Mouse (Mus musculus) midbrain, embryonic 12.5 days (tissue): Measurements from ENCODE around the gene Zfp385a. TPM values are rescaled to one million over a fixed set of nuclear protein-coding genes. Genes with fewer than 3 reads are reported as not detected.

ENCODE experiments used
- ATAC-seq: fragments of 200-750 bp; cut with Nextera tagmentation; 2 replicates; pipeline ENCODE4 v1.8.0; 2017; ENCODE audit warnings: low read depth, moderate TSS enrichment, moderate library complexity; ENCODE audit not compliant: low FRiP score
- H3K27ac ChIP-seq: fragments of 300-500 bp; sonication (generic); replicated peaks from 2 replicates; pipeline ENCODE4 v1.5.1; 2016; ENCODE audit warnings: mild to moderate bottlenecking
- H3K27me3 ChIP-seq: fragments of 300-500 bp; sonication (generic); 2 replicates; pipeline ENCODE4 v1.6.1; 2016; ENCODE audit warnings: mild to moderate bottlenecking
- H3K36me3 ChIP-seq: fragments of 300-500 bp; sonication (generic); 2 replicates; pipeline ENCODE4 v1.6.1; 2016
- H3K4me1 ChIP-seq: fragments of 300-500 bp; sonication (generic); 2 replicates; pipeline ENCODE4 v1.6.1; 2016
- H3K4me2 ChIP-seq: fragments of 300-500 bp; sonication (generic); replicated peaks from 2 replicates; pipeline ENCODE4 v1.6.1; 2016; ENCODE audit warnings: mild to moderate bottlenecking, moderate library complexity
- H3K4me3 ChIP-seq: fragments of 300-500 bp; sonication (generic); 2 replicates; pipeline ENCODE4 v1.5.1; 2016; ENCODE audit warnings: mild to moderate bottlenecking
- H3K9ac ChIP-seq: fragments of 300-500 bp; sonication (generic); replicated peaks from 2 replicates; pipeline ENCODE4 v1.6.1; 2016; ENCODE audit warnings: mild to moderate bottlenecking, moderate library complexity
- H3K9me3 ChIP-seq: fragments of 300-500 bp; sonication (generic); 2 replicates; pipeline ENCODE4 v1.6.1; 2016; ENCODE audit warnings: mild to moderate bottlenecking
- WGBS: fragments of 180-500 bp; shearing (Covaris S2); methylation state at CpG from one replicate; pipeline ENCODE4 v1.1.7; 2016; 5-methylcytosine and 5-hydroxymethylcytosine counted together
- polyA plus RNA-seq: library from polyadenylated mRNA; unstranded; fragments of >200 nt; fragmentation: Nextera tagmentation; extraction: Ambion mirVana; gene quantifications from 2 replicates; pipeline ENCODE4 v1.2.1, GENCODE M21; 2016

Zfp385a gene
- polyA plus RNA-seq, 1 experiment from 2014 or later: 20.8 TPM

DNA sequence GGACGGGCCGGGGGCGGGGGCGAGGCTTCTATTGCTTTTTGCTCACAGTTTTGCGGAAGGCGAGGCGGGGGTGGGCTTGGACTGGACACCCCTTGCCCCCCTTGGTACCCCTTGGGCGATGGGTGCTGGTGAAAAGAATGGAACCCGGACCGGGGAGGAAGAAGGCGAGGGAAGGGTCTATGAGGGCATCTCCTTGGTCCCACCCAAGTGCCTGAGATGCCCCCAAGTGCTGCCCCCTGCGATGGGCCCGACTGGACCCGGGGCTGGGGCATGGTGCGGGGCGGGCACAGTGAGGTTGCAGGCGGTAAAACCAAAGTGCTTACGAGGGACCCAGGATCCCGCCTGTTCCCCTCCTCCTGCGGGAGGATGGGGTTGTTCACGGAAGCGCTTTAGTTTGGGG lies 25.7 kb downstream of the Zfp385a start:
- H3K36me3 ChIP-seq: peaks cover 40% of the 10 kb centered on the region
- H3K4me3 ChIP-seq: peak overlapping the region; percentile 24; the same call in 1 of the 2 replicates
- H3K27me3 ChIP-seq: peaks cover 11% of the 10 kb centered on the region
- H3K4me1 ChIP-seq: peaks cover 22% of the 10 kb centered on the region
- H3K4me2 ChIP-seq: peak overlapping the region; percentile 54
- peak overlapping the region; percentile 50 for H3K9ac ChIP-seq
- ATAC-seq: no peak
- no peak overlapping the region for H3K27ac ChIP-seq
- 42% methylated on average over 22 of the region's 22 CpGs for WGBS
- no peaks in the 10 kb centered on the region for H3K9me3 ChIP-seq

DNA sequence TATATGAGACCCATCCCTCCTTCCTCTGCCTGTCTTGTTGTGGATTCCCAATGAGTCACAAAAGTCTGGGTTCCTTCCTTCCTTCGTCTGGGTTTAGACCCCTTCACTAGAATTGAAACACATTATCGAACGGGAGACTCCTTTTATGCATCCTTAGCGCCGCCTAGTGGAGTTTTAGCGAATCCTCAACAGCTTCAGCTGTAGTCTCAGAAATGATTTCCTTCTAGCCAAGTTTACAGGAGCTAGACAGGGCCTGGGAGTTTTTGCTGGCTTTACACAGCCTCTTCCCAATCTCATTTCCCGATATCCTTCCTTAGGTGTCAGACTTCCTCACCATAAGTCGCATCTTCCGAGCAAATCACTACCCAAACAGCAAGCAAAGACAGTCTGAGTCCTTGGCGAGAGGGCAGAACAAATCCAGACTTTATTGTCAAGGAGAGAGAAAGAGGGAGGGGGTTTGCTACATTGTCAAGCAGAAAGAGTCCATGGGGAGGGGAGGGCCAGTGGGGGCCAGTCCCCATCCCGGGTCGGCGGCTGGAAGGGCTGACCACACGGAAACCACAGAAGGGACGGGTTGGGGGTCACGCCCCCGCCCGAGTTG lies 26.3 kb downstream of the Zfp385a start:
- H3K4me1 ChIP-seq: peaks cover 25% of the 10 kb centered on the region
- peak overlapping the region; percentile 54 for H3K4me2 ChIP-seq
- H3K9me3 ChIP-seq: no peaks in the 10 kb centered on the region
- H3K27ac ChIP-seq: no peak overlapping the region; the same call in 1 of the 2 replicates
- H3K4me3 ChIP-seq: peak overlapping the region; percentile 24; the same call in 1 of the 2 replicates
- WGBS: 15% methylated on average over 18 of the region's 18 CpGs
- H3K9ac ChIP-seq: peak overlapping the region; percentile 50; the same call in 1 of the 2 replicates
- peaks cover 17% of the 10 kb centered on the region for H3K27me3 ChIP-seq
- peaks cover 34% of the 10 kb centered on the region for H3K36me3 ChIP-seq
- no peak for ATAC-seq

DNA sequence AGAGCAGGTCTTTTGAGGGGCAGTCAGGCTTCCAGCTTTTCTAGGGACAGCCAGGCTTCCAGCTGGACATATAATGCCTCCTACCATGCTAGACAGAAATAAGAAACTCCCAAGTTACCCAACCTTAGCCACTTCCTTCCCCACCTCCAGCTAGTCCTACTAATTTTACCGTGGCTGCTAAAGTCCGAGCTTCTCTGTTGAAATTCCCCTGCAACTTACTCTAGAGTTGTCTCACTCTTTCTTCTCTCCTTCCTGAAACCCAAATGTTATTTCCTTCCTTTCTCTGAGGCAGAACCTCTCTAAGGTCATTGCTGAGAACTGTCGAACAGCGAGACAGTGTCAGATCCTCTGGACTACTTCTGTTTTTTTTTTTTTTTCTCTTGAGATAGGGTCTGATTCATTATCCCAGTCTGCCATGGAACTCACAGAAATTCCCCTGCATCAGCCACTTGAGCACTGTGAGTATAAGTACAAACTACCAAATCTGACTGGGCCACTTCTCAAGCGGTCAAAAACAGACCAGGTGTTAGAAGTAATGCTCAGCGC lies 29.5 kb downstream of the Zfp385a start, which contains the start of gene Gpr84:
Gpr84 (minus strand) TSS at position 248 of the 546 bp plus-strand sequence.
- Histone ChIP-seq H3K27ac (no peak within 1 kb of the TSS), H3K27me3 (peaks cover 27% of the 10 kb centered on the region), H3K36me3 (peaks cover 3% of the 10 kb centered on the region), H3K4me2 (no peak within 1 kb of the TSS), H3K9me3 (no peaks in the 10 kb centered on the region), H3K9ac (no peak within 1 kb of the TSS), H3K4me1 (peaks cover 39% of the 10 kb centered on the region), H3K4me3 (no peak within 1 kb of the TSS)
- no peak for ATAC-seq
- 77% methylated on average over 6 of the region's 6 CpGs for WGBS

DNA sequence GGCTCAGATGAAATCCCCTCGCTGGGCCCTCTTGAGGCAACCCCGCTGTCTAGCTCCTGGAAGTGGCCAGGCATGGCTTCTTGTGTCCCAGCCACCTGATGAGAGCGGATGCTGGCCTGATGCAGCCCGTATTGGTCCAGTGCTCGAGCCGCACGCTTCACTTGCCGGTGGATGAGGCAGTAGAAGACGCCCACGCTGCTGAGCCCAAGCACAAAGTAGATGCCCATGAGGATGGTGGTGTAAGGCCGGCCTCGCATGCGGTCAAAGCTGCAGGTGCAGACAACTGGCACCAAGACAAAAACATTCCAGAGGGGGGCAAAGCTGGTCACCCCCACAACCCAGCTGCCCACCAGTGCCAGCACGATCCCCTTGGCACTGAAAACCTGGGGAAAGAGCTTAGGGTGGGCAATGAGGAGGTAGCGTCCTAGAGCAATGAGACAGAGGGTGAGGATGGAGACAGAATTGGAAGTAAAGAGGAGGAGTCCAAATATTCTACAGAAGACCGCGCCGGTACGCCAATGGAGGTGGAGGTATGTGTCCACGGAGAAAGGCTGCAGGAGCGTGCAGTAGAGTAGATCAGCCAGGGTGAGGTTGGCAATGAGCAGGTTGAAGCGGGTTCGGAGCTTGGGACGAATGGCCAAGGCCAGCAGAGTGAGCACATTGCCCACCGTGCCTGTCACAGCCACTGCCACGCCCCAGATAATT lies 30.9 kb downstream of the Zfp385a start:
- H3K4me2 ChIP-seq: peak overlapping the region; percentile 12; the same call in 1 of the 2 replicates
- ATAC-seq: no peak
- no peak overlapping the region for H3K27ac ChIP-seq
- WGBS: 64% methylated on average over 26 of the region's 26 CpGs
- no peaks in the 10 kb centered on the region for H3K36me3 ChIP-seq
- H3K9ac ChIP-seq: no peak overlapping the region; the same call in 1 of the 2 replicates
- H3K4me1 ChIP-seq: peaks cover 34% of the 10 kb centered on the region
- no peak overlapping the region for H3K4me3 ChIP-seq
- peaks cover 21% of the 10 kb centered on the region for H3K27me3 ChIP-seq
- no peaks in the 10 kb centered on the region for H3K9me3 ChIP-seq

DNA sequence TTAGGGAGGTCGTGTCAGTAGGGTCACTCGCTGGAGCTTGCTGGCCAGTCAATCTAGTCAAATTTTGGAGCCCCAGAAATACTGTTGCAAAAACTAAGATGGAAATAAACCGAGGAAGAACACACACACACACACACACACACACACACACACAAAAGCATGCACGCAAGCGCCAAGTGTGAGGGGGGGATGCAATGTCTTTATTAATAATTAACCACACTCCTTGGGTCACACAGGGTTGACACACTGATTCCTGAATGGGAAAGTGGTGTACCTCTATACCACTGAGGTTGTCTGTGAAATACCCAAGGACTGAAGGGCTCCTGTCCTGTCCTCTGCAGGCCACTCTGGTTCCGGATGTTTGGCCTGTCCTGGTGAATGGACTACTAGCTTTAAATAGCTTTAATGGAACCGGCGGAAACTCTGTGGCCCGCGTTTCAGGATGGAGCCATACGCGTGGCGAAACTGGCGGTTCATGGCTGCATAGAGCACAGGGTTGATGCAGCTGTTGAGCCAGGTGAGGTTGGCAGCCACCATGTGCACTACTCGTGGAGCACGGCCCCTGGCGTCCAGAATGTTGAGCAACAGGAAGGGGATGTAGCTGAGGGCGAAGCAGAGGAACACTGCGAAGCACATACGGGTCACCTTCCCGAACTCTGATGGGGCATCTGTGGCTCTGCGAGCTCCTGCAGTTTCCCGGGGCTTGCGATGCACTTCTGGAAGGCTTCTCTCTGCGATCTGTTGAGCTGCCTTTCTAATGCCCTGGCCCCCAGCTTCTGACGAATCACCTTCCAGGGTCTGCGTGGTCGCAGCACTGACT lies 31.6 kb downstream of the Zfp385a start:
- no peak overlapping the region; the same call in none of the 2 replicates for H3K9ac ChIP-seq
- H3K4me3 ChIP-seq: no peak overlapping the region
- no peak overlapping the region for H3K27ac ChIP-seq
- H3K4me2 ChIP-seq: peak overlapping the region; percentile 12; the same call in 1 of the 2 replicates
- H3K36me3 ChIP-seq: no peaks in the 10 kb centered on the region
- ATAC-seq: no peak
- peaks cover 19% of the 10 kb centered on the region for H3K27me3 ChIP-seq
- 52% methylated on average over 28 of the region's 28 CpGs for WGBS
- H3K4me1 ChIP-seq: peaks cover 36% of the 10 kb centered on the region
- no peaks in the 10 kb centered on the region for H3K9me3 ChIP-seq

DNA sequence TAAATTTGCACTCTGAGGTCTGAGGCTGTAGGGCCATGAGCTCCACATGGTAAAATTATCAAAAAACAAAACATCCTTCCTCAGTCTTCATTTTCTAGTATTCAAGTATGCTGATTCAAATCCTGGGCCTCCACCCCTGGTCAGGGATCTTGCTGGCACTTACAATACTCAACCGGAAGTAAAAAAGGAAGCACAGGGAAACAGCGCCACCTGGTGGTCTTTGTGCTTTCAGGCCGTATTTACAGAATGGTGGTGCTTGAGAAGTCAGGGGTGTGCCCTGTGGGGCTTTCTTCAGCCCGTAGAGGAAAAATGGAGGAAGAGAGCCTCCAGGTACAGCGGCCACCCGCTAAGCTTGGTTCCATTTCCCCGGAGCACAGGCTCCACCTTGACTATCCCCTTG lies 32.8 kb downstream of the Zfp385a start:
- Histone ChIP-seq H3K4me1 (peaks cover 47% of the 10 kb centered on the region), H3K27me3 (peaks cover 19% of the 10 kb centered on the region), H3K4me3 (no peak overlapping the region), H3K36me3 (no peaks in the 10 kb centered on the region), H3K9me3 (no peaks in the 10 kb centered on the region), H3K4me2 (no peak overlapping the region), H3K9ac (no peak overlapping the region), H3K27ac (peak overlapping the region; percentile 97)
- under 1% methylated on average over 7 of the region's 7 CpGs for WGBS
- no peak for ATAC-seq

DNA sequence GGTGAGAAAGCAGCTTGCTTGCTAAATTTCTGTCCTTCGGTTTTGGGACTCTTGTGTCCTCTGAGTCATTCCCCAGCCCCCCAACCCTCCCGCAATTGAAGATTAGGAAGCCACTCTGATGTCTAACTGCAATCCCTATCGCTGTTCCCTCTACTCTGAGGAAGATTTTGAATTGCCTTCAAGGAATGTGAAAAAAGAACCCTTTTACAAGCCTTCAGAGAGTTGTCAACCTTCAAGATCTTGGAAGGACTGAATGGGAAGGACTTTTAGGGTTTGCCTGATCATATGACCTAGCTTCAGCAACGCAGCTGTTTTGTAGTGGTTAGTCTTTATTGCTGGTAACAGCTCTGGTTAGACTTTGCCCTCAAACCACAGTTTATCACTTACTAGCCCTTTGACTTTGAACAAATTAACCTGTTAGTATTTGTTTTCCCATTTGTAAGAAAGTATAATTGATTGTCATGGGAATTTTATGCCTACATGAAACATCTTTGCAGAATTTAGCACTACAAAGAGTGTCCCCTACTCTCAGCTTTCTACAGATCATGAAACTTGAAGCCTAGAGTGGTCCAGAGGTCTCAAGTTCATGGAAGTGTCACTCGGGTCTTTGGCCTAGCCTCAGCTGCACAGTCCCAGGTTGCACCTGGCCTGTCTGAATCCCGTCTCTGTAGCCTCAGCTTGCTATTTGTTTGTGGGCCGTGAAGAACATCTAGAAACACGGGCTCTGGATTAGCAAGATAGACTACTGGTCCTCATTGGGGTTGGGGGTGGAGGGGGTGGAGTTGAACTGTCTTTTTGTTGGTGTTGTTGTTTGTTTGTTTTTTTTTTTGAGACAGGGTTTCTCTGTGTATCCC lies 33.9 kb downstream of the Zfp385a start:
- peak overlapping the region; percentile 39 for H3K4me3 ChIP-seq
- no peaks in the 10 kb centered on the region for H3K36me3 ChIP-seq
- H3K4me1 ChIP-seq: peaks cover 58% of the 10 kb centered on the region
- H3K27me3 ChIP-seq: peaks cover 19% of the 10 kb centered on the region
- H3K9me3 ChIP-seq: no peaks in the 10 kb centered on the region
- H3K27ac ChIP-seq: peak overlapping the region; percentile 97
- H3K9ac ChIP-seq: peak overlapping the region; percentile 72
- WGBS: 36% methylated on average over 8 of the region's 8 CpGs
- ATAC-seq: no peak
- H3K4me2 ChIP-seq: peak overlapping the region; percentile 66

DNA sequence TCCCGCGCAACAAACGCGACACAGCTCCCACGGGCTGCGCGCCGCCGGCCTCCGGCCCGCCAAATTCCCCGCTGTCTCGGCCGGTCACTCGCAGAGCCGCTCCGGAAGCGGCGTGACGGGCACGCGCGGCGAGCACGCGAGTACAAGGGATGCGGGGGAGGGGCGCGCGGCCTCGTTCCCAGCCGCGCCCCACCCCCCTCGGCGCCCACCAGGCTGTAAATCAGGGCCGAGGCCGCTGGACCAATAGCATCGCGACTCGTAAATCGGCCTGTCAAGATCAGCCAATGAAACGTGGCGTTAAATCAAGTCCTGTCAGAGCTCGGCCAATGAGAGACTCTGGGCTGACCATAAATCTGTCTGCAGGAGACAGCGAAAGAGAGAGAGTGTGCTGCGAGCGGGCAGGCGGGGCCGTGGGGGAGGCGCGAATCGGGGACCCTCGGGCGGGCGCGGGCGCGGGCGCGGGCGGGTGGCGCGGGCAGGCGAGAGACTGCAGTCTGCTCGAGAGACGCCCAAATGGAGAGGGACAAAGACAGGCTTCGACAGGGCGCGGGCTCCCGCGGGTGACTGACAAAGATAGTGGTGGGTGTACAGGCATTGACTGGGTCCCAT lies 34.7 kb downstream of the Zfp385a start:
- H3K4me1 ChIP-seq: peaks cover 67% of the 10 kb centered on the region
- H3K9me3 ChIP-seq: no peaks in the 10 kb centered on the region

DNA sequence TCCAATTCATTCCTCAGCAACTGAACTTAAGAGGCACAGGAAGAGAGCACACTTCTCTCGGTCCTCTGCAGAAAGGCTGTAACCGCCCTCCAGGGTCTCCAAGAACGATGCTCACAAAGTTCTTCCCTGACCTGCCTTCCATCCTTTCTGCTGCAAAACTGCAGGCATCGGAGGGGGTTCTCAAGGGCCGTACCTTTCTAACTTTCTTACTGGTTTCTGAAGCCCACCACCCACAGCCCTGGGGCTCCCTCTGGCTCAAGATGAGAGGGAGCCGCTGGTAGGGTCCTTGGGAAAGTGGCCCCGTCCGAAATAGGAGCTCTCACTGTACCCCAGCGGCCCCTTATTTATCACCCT lies 35.3 kb downstream of the Zfp385a start:
- Histone ChIP-seq H3K4me2 (peak overlapping the region; percentile 65), H3K9ac (peak overlapping the region; percentile 70), H3K9me3 (no peaks in the 10 kb centered on the region), H3K4me1 (peaks cover 73% of the 10 kb centered on the region), H3K4me3 (peak overlapping the region; percentile 44), H3K27ac (peak overlapping the region; percentile 97), H3K36me3 (no peaks in the 10 kb centered on the region), H3K27me3 (peaks cover 19% of the 10 kb centered on the region)
- ATAC-seq: no peak; the same call in 1 of the 2 replicates
- under 1% methylated on average over 9 of the region's 9 CpGs for WGBS

More for the DNA sequence above, 34.7 kb downstream of the Zfp385a start:
- H3K36me3 ChIP-seq: no peaks in the 10 kb centered on the region
- peak overlapping the region; percentile 66 for H3K4me2 ChIP-seq
- peak overlapping the region; percentile 72 for H3K9ac ChIP-seq
- peak overlapping the region; percentile 97 for H3K27ac ChIP-seq
- ATAC-seq: peak; percentile 95
- H3K4me3 ChIP-seq: peak overlapping the region; percentile 44
- peaks cover 19% of the 10 kb centered on the region for H3K27me3 ChIP-seq
- under 1% methylated on average over 69 of the region's 71 CpGs for WGBS

DNA sequence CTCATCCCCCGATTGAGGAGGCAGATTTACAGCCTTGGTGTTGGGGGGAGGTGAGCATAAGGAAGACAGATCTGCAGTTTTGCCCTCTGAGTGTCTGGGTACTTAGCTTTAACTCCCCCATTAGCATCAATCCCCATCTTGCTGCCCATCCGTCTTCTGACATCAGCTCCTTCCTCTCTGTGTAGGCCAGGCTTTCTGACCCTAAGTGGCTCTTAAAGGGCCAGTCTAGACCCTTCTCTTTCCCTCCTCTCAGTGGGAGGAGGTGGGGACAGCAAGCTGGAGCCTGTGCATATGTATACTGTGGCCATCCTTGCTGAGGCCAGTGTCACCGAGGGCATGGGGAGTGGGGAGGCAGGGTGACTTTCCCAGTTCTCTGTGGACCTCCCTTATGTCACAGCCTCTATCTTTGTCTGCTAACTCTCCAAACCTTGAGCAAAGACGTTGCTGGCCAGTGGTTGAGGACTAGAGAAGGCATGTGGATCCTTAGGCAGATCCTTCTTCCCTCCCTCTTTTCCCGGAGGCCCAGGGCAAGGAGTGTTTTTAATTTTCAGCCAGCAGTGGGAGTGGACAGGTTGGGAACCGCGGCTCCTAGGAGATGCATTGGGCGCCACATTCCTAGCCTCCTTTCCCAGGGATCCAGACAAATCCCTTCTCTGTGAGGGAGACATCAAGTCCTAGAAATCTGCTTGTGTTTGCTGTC lies 35.8 kb downstream of the Zfp385a start:
- Histone ChIP-seq H3K27ac (peak overlapping the region; percentile 97), H3K9ac (peak overlapping the region; percentile 70), H3K9me3 (no peaks in the 10 kb centered on the region), H3K4me1 (peaks cover 78% of the 10 kb centered on the region), H3K4me3 (peak overlapping the region; percentile 44), H3K27me3 (peaks cover 14% of the 10 kb centered on the region), H3K4me2 (peak overlapping the region; percentile 65), H3K36me3 (no peaks in the 10 kb centered on the region)
- ATAC-seq: no peak
- WGBS: 7% methylated on average over 8 of the region's 8 CpGs
